Mouse (Mus musculus) lung, embryonic 14.5 days (tissue): ENCODE measurements around the gene Bves. TPM values are rescaled to one million over a fixed set of nuclear protein-coding genes. Genes with fewer than 3 reads are reported as not detected.

Source experiments
- ATAC-seq: fragments of 200-750 bp; cut with Nextera tagmentation; 2 replicates; pipeline ENCODE4 v1.8.0; 2017; ENCODE audit warnings: mild to moderate bottlenecking, moderate TSS enrichment, moderate library complexity; ENCODE audit not compliant: insufficient read depth
- DNase-seq: peaks from one replicate; pipeline ENCODE4 v3.0.0-alpha.2; 2015
- H3K27ac ChIP-seq: fragments of 300-500 bp; sonication (generic); 2 replicates; pipeline ENCODE4 v1.5.1; 2014; ENCODE audit warnings: low read depth, mild to moderate bottlenecking, moderate library complexity
- H3K27me3 ChIP-seq: fragments of 300-500 bp; sonication (generic); 2 replicates; pipeline ENCODE4 v1.6.1; 2014; ENCODE audit warnings: low read length, control low read depth; ENCODE audit not compliant: insufficient read depth
- H3K36me3 ChIP-seq: fragments of 300-500 bp; sonication (generic); 2 replicates; pipeline ENCODE4 v1.6.1; 2014; ENCODE audit warnings: control low read depth; ENCODE audit not compliant: insufficient read depth
- H3K4me1 ChIP-seq: fragments of 300-500 bp; sonication (generic); 2 replicates; pipeline ENCODE4 v1.6.1; 2014; ENCODE audit warnings: antibody characterized with exemption, control low read depth; ENCODE audit not compliant: insufficient read depth
- H3K4me2 ChIP-seq: fragments of 300-500 bp; sonication (generic); 2 replicates; pipeline ENCODE4 v1.6.1; 2014; ENCODE audit warnings: mild to moderate bottlenecking
- H3K4me3 ChIP-seq: fragments of 300-500 bp; sonication (generic); 2 replicates; pipeline ENCODE4 v1.5.1; 2014; ENCODE audit warnings: low read depth, low read length
- H3K9ac ChIP-seq: fragments of 300-500 bp; sonication (generic); 2 replicates; pipeline ENCODE4 v1.6.1; 2014
- H3K9me3 ChIP-seq: fragments of 300-500 bp; sonication (generic); 2 replicates; pipeline ENCODE4 v1.6.1; 2016; ENCODE audit warnings: low read depth, low read length, control low read depth
- CTCF ChIP-seq: IDR thresholded peaks from 2 replicates; pipeline ENCODE4 v1.5.1; 2016; ENCODE audit warnings: antibody characterized with exemption, low read depth
- WGBS: fragments of 180-500 bp; shearing (Covaris S2); extraction: QIAGEN DNeasy Blood & Tissue Kit; methylation state at CpG from one replicate; pipeline ENCODE4 v1.1.7; 2014; 5-methylcytosine and 5-hydroxymethylcytosine counted together
- polyA plus RNA-seq: library from polyadenylated mRNA; unstranded; fragments of >200 nt; fragmentation: Nextera tagmentation; extraction: Ambion mirVana; gene quantifications from 2 replicates; pipeline ENCODE4 v1.2.1, GENCODE M21; 2014

Bves gene
- polyA plus RNA-seq, 1 experiment from 2014 or later: 1.2 TPM

DNA sequence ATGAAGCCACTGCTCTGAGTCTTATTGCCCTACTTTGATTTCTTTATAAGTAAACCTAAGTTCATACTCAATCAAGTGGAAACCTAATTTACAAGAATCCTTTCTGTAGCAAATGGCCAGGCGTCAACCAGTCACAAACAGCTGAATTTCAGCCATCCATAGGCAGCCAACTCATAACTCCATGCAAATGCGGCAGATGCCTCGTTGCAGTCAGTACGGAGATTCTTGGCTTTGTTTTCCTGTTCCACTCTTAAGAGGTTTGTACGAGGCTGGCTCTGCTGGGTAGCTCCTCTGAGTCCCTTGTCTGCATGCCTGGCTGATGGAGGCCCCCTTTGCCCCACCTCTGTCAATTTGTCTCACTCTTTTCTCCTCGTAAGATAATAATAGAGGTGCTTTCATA lies 37.1 kb upstream of the Bves start:
- Histone ChIP-seq H3K4me3 (no peak overlapping the region), H3K27me3 (no peaks in the 10 kb centered on the region), H3K9ac (no peak overlapping the region), H3K9me3 (no peaks in the 10 kb centered on the region), H3K4me1 (no peaks in the 10 kb centered on the region), H3K4me2 (no peak overlapping the region), H3K36me3 (no peaks in the 10 kb centered on the region), H3K27ac (no peak overlapping the region)
- 66% methylated on average over 6 of the region's 6 CpGs for WGBS
- TF ChIP-seq CTCF: no peak
- DNase-seq: no peak
- no peak for ATAC-seq

DNA sequence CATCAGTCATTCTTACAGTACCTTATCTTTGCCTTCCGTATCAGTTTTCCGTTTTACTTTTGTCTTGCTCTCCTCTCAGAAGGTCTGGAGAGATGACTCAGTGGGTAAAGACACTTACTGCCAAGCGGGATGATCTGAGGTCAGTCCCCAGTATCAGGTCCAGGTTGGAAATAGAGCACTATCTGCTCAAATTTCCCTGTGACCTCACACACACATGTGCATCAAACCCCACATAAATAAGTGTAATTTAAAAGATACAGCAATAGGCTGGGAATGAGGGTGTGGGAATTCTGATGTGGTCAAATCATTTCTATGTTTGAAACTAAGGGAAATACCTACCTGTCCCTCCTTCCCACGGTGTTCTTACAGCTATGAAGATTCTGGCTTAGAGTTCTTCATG lies 36.1 kb upstream of the Bves start:
- Histone ChIP-seq H3K27me3 (no peaks in the 10 kb centered on the region), H3K4me1 (no peaks in the 10 kb centered on the region), H3K9ac (no peak overlapping the region), H3K36me3 (no peaks in the 10 kb centered on the region), H3K27ac (no peak overlapping the region), H3K4me2 (no peak overlapping the region), H3K9me3 (no peaks in the 10 kb centered on the region), H3K4me3 (no peak overlapping the region)
- no peak for TF ChIP-seq CTCF
- 60% methylated on average over 4 of the region's 4 CpGs for WGBS
- ATAC-seq: no peak
- no peak for DNase-seq

DNA sequence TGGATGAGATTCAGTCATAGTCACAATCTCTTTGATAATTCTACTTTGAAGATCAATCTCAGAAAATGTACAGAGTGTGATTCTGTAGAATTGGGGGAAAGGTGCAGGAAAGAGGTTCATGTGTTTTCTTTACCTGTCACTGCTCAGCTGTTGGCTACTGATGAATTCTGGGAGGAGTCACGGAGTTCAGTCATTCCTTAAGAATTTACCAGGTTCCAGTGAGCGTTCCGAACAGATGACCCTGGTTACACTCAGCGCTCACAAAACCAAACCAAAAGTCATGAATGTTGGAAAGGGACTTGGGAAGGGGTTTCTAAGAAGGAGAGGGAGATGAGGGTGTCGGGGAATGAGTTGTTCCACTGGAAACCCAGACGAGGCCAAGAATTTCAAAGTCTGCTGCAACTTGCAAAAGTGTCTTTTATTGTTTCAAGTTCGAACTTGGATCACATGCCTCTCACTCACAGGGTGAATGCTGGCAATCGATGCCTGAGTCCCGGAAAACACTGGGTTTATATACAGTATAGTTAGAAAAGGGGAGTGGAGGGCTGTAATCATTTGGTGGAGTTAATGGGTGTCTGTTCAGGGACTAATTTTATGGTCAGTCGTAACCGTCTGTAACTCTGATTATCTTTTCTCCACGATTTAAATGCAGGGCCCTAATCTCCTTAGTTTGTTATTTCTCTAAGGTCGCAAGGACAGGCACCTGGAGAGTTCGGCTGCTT lies 32.1 kb upstream of the Bves start:
- no peak for TF ChIP-seq CTCF
- DNase-seq (no peak), ATAC-seq (no peak)
- no peak overlapping the region for H3K4me2 ChIP-seq
- H3K9ac ChIP-seq: no peak overlapping the region
- no peaks in the 10 kb centered on the region for H3K36me3 ChIP-seq
- WGBS: 42% methylated on average over 14 of the region's 14 CpGs
- no peak overlapping the region for H3K4me3 ChIP-seq
- no peaks in the 10 kb centered on the region for H3K4me1 ChIP-seq
- H3K27ac ChIP-seq: no peak overlapping the region
- H3K27me3 ChIP-seq: no peaks in the 10 kb centered on the region
- H3K9me3 ChIP-seq: no peaks in the 10 kb centered on the region

DNA sequence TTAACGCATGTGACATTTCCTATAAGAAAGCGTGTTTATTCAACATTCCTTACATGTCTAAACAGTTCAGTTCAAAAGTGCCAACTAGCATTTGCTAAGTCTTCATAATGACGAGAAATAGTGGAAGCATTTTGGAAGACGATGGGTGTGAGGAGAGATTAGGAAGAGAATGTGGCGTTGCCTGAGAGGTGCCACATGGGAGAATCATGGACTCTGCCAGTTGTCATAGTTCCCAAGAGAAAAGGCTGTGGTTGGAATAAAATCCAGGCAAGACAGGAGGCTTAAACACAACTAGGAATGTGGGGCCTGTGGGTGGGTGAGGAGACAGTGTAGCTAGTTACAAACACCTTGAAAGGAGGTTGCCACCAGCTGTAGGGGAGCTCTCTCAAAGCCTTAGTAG lies 30.4 kb upstream of the Bves start:
- Histone ChIP-seq H3K4me1 (no peaks in the 10 kb centered on the region), H3K4me2 (no peak overlapping the region), H3K9me3 (no peaks in the 10 kb centered on the region), H3K9ac (no peak overlapping the region), H3K36me3 (no peaks in the 10 kb centered on the region), H3K27me3 (no peaks in the 10 kb centered on the region), H3K27ac (no peak overlapping the region), H3K4me3 (no peak overlapping the region)
- no peak for TF ChIP-seq CTCF
- DNase-seq (peak; percentile 44), ATAC-seq (peak; percentile 35; the same call in 1 of the 2 replicates)
- 43% methylated on average over 5 of the region's 5 CpGs for WGBS

DNA sequence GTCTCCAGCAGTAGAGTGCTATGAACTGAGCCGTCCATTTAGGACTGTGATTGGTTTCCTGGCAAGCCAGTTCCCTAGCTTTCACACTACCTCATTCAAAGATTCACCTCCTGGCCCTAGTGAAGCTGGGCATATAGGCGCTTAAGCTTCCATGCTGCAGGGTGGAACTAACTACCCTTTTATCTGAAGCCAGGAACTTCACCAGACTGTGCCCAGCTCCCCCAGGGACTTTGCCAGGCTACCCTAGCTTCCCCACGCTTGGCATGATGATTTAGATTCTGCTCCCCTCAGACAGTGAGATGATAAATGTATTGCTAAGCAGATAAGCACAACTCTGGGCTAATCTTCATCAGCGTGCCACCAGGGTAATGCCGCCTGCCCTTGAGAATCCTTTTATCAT lies 24.4 kb upstream of the Bves start:
- Histone ChIP-seq H3K4me3 (no peak overlapping the region), H3K4me1 (no peaks in the 10 kb centered on the region), H3K9me3 (no peaks in the 10 kb centered on the region), H3K4me2 (no peak overlapping the region), H3K27ac (no peak overlapping the region), H3K9ac (no peak overlapping the region), H3K27me3 (no peaks in the 10 kb centered on the region), H3K36me3 (no peaks in the 10 kb centered on the region)
- DNase-seq: no peak
- 74% methylated on average over 5 of the region's 5 CpGs for WGBS
- no peak for TF ChIP-seq CTCF
- no peak for ATAC-seq

DNA sequence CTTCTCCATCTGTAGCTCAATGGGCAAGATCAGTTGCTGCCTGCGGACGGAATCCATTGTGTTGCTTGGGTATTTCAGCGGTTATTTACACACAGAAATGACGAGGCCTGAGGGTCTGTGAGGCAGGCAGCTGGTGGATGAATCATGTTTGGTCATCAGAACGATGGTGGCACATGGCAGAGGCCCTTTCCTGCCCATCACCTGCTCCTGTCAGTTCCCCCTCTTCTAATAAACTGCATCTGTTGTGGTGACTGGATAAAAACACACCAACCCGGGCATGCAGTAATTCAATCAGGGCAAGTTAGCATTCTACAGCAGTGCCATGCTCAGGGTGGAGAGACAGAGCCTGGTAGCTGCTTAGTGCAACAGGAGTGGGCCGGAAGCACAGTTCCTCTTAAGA lies 23.9 kb upstream of the Bves start:
- H3K4me1 ChIP-seq: no peaks in the 10 kb centered on the region
- H3K4me3 ChIP-seq: no peak overlapping the region
- no peak overlapping the region for H3K9ac ChIP-seq
- H3K36me3 ChIP-seq: no peaks in the 10 kb centered on the region
- no peak overlapping the region for H3K4me2 ChIP-seq
- no peaks in the 10 kb centered on the region for H3K9me3 ChIP-seq
- no peak for TF ChIP-seq CTCF
- 63% methylated on average over 7 of the region's 7 CpGs for WGBS
- DNase-seq (no peak), ATAC-seq (no peak)
- H3K27ac ChIP-seq: no peak overlapping the region
- no peaks in the 10 kb centered on the region for H3K27me3 ChIP-seq

DNA sequence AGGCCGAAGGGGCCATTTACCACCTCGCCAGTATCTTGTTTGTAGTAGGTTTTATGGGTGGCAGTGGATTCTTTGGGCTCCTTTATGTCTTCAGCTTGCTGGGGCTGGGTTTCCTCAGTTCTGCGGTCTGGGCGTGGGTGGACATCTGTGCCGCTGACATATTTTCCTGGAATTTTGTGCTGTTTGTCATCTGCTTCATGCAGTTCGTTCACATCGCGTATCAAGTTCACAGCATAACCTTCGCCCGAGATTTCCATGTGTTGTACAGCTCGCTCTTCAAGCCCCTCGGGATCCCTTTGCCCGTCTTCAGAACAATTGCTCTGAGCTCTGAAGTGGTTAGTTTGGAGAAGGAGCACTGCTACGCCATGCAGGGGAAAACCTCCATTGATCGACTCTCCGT lies 20.7 kb upstream of the Bves start:
- DNase-seq: no peak
- WGBS: 88% methylated on average over 16 of the region's 16 CpGs
- no peaks in the 10 kb centered on the region for H3K4me1 ChIP-seq

More for the DNA sequence above, 20.7 kb upstream of the Bves start:
- Histone ChIP-seq H3K4me3 (no peak overlapping the region), H3K27me3 (no peaks in the 10 kb centered on the region), H3K9me3 (peaks cover 3% of the 10 kb centered on the region; the same call in 1 of the 2 replicates), H3K27ac (no peak overlapping the region), H3K4me2 (no peak overlapping the region), H3K36me3 (no peaks in the 10 kb centered on the region), H3K9ac (no peak overlapping the region)
- no peak for ATAC-seq
- TF ChIP-seq CTCF: no peak
